Mouse (Mus musculus): ENCODE data around the gene Galnt16. TPM values are rescaled to one million over a fixed set of nuclear protein-coding genes. Genes with fewer than 3 reads are reported as not detected.

Gene Galnt16
- total RNA-seq (2014; rRNA removed) (67.9 and 72.1 TPM in 2 replicates), polyA plus RNA-seq (2015; fragmentation: Nextera tagmentation; extraction: Ambion mirVana) (26.5 and 28.2 TPM in 2 replicates)

DNA sequence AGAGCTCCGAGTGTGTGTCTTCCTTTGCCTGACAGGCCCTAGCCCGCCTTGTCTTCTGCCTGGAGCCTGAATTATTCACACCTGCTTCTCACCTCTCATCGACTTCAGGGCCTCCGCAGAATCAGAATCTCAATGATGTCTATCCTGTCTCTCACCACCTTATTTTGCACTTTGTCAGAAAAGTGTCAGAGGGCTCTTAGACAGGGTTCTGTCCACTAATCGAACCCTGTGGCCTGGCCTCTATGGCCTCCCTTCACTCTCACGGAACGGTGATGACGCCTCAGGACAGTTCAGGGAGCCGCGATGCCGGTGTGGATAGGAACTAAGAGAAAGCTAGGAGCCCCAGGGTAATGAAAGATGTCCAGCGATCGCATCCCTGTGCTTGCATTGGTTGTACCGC is at the start of gene Galnt16:
TSS of gene Galnt16 (plus strand) at position 301 of the 400 bp plus-strand sequence.
- TF ChIP-seq CTCF (IDR thresholded peaks at IDR 0.05; ENCODE audit: low read depth) = no peak
- Histone ChIP-seq H3K9ac (replicated peaks; ENCODE audit: low read length) (peak within 1 kb of the TSS; percentile 61), H3K9me3 (ENCODE audit: low read length) (no peaks in the 10 kb centered on the region), H3K4me2 (ENCODE audit: low read depth, low read length) (peak within 1 kb of the TSS; percentile 90), H3K36me3 (ENCODE audit: insufficient read depth, low read length) (no peaks in the 10 kb centered on the region), H3K27ac (peak within 1 kb of the TSS; percentile 75), H3K4me3 (ENCODE audit: low read length) (peak within 1 kb of the TSS; percentile 73), H3K4me1 (ENCODE audit: insufficient read depth, low read length) (peaks cover 13% of the 10 kb centered on the region; the same call in 1 of the 2 replicates), H3K27me3 (ENCODE audit: insufficient read depth, low read length) (0 out of 2 replicates have a peak, but pooled peaks cover 6% of the 10 kb centered on the region)
- WGBS = 8% methylated on average over 14 of the region's 14 CpGs
- ATAC-seq (no peak), DNase-seq (ENCODE audit: low spot score) (no peak)

DNA sequence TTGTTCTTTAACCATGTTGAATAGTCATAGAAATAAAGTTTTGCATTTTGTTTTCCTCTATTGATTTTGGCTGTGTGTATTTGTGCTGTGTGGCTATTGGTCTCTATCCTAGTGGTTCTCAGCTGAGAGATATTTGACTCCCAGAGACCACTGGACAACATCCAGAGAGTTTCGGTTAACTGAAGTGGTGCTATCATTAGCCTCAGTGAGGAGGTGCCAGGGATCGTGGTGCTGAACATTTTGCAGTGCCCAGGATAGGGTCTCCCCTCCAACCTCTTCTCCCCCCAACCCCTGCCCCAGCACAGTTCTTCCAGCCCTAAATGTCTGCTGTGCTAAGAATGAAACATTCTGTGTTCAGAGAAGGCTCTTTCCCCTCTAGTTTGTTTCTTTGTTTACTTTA is 47.9 kb upstream of the Galnt16 start:
- 78% methylated on average over 2 of the region's 2 CpGs for whole genome bisulfite sequencing
- no peaks in the 10 kb centered on the region for H3K27me3 ChIP-seq (ENCODE audit: insufficient read depth, low read length)
- no peak overlapping the region for H3K4me3 ChIP-seq (ENCODE audit: low read length)
- no peak for TF ChIP-seq CTCF (IDR thresholded peaks at IDR 0.05; ENCODE audit: low read depth)
- no peak overlapping the region for H3K4me2 ChIP-seq (ENCODE audit: low read depth, low read length)
- no peaks in the 10 kb centered on the region for H3K9me3 ChIP-seq (ENCODE audit: low read length)
- no peaks in the 10 kb centered on the region for H3K4me1 ChIP-seq (ENCODE audit: insufficient read depth, low read length)
- no peak for ATAC-seq
- no peak for DNase-seq (ENCODE audit: low spot score)
- no peak overlapping the region for H3K27ac ChIP-seq
- no peaks in the 10 kb centered on the region for H3K36me3 ChIP-seq (ENCODE audit: insufficient read depth, low read length)
- no peak overlapping the region for H3K9ac ChIP-seq (replicated peaks; ENCODE audit: low read length)

DNA sequence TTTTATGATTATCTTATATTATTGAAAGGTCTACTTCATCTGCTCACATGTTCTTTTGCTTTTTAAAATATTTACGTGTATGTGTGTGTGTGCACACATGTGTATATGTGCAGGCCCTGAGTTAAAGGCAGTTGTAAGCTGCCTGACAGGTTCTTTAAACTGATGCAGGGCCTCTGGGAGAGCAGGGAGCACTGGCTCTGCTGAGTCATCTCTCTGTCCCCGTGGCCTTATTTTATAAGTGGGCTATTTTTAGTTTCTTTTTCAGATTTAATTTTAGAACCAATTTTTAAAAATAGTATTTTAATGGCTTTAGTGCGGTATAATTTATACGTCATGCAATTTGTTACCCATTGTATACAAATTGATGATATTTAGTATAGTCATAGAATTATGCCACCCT is 46.2 kb upstream of the Galnt16 start:
- ATAC-seq (no peak), DNase-seq (ENCODE audit: low spot score) (no peak)
- H3K9me3 ChIP-seq (ENCODE audit: low read length) = no peaks in the 10 kb centered on the region
- no peaks in the 10 kb centered on the region for H3K4me1 ChIP-seq (ENCODE audit: insufficient read depth, low read length)
- H3K36me3 ChIP-seq (ENCODE audit: insufficient read depth, low read length) = no peaks in the 10 kb centered on the region
- no peak overlapping the region for H3K4me3 ChIP-seq (ENCODE audit: low read length)
- no peak overlapping the region for H3K9ac ChIP-seq (replicated peaks; ENCODE audit: low read length)
- no peak overlapping the region for H3K4me2 ChIP-seq (ENCODE audit: low read depth, low read length)
- H3K27ac ChIP-seq = no peak overlapping the region
- H3K27me3 ChIP-seq (ENCODE audit: insufficient read depth, low read length) = no peaks in the 10 kb centered on the region
- 86% methylated on average over 4 of the region's 4 CpGs for WGBS
- TF ChIP-seq CTCF (IDR thresholded peaks at IDR 0.05; ENCODE audit: low read depth) = no peak

DNA sequence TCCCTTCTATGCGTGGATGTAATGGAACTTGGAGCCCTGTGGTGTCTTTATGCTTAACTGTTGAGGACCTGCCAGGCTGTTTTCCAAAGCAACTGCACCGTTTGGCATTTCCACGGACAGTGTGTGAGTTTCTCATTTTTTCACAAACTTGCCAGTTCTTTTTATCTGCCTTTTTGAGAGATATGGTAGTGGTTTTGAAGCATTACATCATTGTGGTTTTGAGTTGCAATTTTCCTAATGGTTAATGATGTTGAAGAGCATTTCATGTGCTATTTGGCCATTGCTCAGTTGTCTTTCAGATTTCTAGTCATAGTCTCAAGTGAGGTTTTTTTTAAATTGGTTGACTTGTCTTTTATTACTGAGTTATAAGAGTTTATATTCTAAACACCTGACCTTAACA is 44.3 kb upstream of the Galnt16 start:
- TF ChIP-seq CTCF (IDR thresholded peaks at IDR 0.05; ENCODE audit: low read depth) = no peak
- WGBS = 64% methylated on average over 3 of the region's 3 CpGs
- DNase-seq (ENCODE audit: low spot score) (no peak), ATAC-seq (no peak)
- H3K4me1 ChIP-seq (ENCODE audit: insufficient read depth, low read length) = no peaks in the 10 kb centered on the region
- no peaks in the 10 kb centered on the region for H3K27me3 ChIP-seq (ENCODE audit: insufficient read depth, low read length)
- no peak overlapping the region for H3K9ac ChIP-seq (replicated peaks; ENCODE audit: low read length)
- H3K27ac ChIP-seq = no peak overlapping the region
- no peak overlapping the region for H3K4me2 ChIP-seq (ENCODE audit: low read depth, low read length)
- no peaks in the 10 kb centered on the region for H3K36me3 ChIP-seq (ENCODE audit: insufficient read depth, low read length)
- H3K9me3 ChIP-seq (ENCODE audit: low read length) = no peaks in the 10 kb centered on the region
- H3K4me3 ChIP-seq (ENCODE audit: low read length) = no peak overlapping the region

DNA sequence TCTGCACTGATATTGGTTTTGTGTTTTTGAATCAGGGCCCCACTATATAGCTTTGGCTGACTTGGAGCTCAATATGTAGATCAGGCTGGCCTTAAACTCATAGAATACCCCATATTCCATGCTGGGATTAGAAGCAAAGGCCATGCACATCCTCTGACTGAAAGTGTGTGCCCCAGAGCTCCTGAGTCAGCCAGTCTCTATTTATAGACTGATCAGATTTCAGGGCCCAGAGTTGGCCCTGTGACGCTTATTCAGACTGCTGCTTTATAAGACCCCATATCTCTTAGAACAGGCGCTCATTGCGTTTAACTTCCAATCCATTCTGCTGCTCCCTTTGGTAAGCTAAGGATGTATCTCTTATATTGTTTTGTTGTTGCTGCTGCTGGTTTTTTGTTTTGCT is 38.1 kb upstream of the Galnt16 start:
- Histone ChIP-seq H3K4me2 (ENCODE audit: low read depth, low read length) (no peak overlapping the region), H3K4me3 (ENCODE audit: low read length) (no peak overlapping the region), H3K36me3 (ENCODE audit: insufficient read depth, low read length) (peaks cover 9% of the 10 kb centered on the region; the same call in 1 of the 2 replicates), H3K27me3 (ENCODE audit: insufficient read depth, low read length) (no peaks in the 10 kb centered on the region), H3K9ac (replicated peaks; ENCODE audit: low read length) (no peak overlapping the region), H3K4me1 (ENCODE audit: insufficient read depth, low read length) (no peaks in the 10 kb centered on the region), H3K9me3 (ENCODE audit: low read length) (no peaks in the 10 kb centered on the region), H3K27ac (no peak overlapping the region)
- DNase-seq (ENCODE audit: low spot score) (no peak), ATAC-seq (no peak)
- 89% methylated on average over 3 of the region's 3 CpGs for WGBS
- TF ChIP-seq CTCF (IDR thresholded peaks at IDR 0.05; ENCODE audit: low read depth) = no peak

DNA sequence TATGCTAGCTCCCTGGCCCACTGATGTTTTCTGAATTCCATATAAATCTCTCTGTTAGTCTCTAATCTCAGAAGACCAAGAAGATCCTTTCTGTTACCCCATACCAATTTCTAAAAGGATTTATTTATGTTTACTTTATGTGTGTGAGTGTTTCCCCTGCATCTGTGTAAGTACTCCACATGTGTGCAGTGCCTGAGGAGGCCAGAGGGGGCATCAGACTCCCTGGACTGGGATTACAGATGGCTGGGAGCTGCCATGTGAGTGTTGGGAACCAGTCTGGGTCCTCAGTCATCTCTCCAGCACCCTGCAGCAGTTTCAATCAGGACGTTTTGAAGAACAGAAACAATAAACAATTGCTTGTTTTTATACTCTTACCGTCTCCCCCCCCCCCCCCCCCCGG is 34.7 kb upstream of the Galnt16 start:
- DNase-seq (ENCODE audit: low spot score) = no peak
- 79% methylated on average over 3 of the region's 3 CpGs for WGBS
- Histone ChIP-seq H3K27ac (no peak overlapping the region), H3K4me1 (ENCODE audit: insufficient read depth, low read length) (no peaks in the 10 kb centered on the region), H3K9me3 (ENCODE audit: low read length) (no peaks in the 10 kb centered on the region), H3K4me2 (ENCODE audit: low read depth, low read length) (no peak overlapping the region), H3K36me3 (ENCODE audit: insufficient read depth, low read length) (peaks cover 9% of the 10 kb centered on the region; the same call in 1 of the 2 replicates), H3K9ac (replicated peaks; ENCODE audit: low read length) (no peak overlapping the region), H3K27me3 (ENCODE audit: insufficient read depth, low read length) (no peaks in the 10 kb centered on the region), H3K4me3 (ENCODE audit: low read length) (no peak overlapping the region)
- ATAC-seq = no peak
- no peak for TF ChIP-seq CTCF (IDR thresholded peaks at IDR 0.05; ENCODE audit: low read depth)

DNA sequence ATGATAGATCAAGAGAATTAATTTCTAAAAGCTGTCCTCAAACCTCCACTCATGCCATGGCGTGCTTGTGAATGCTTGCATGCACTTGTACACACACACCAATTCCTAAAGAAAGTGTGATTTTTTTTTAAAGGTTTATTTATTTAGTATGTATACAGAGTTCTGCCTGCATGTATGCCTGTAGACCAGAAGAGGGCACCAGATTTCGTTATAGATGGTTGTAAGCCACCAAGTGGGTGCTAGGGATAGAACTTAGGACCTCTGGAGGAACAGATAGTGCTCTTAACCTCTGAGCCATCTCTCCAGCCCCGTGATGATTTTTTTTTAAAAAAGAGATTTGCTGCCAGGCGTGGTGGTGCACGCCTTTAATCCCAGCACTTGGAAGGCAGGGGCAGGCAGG is 24.8 kb upstream of the Galnt16 start:
- Histone ChIP-seq H3K9ac (replicated peaks; ENCODE audit: low read length) (no peak overlapping the region), H3K36me3 (ENCODE audit: insufficient read depth, low read length) (peaks cover 27% of the 10 kb centered on the region; the same call in 1 of the 2 replicates), H3K4me3 (ENCODE audit: low read length) (no peak overlapping the region), H3K9me3 (ENCODE audit: low read length) (no peaks in the 10 kb centered on the region), H3K4me2 (ENCODE audit: low read depth, low read length) (no peak overlapping the region), H3K27me3 (ENCODE audit: insufficient read depth, low read length) (no peaks in the 10 kb centered on the region), H3K27ac (no peak overlapping the region), H3K4me1 (ENCODE audit: insufficient read depth, low read length) (no peaks in the 10 kb centered on the region)
- WGBS = 95% methylated on average over 5 of the region's 5 CpGs
- TF ChIP-seq CTCF (IDR thresholded peaks at IDR 0.05; ENCODE audit: low read depth) = no peak
- DNase-seq (ENCODE audit: low spot score) (no peak), ATAC-seq (no peak)
